Mouse (Mus musculus): ENCODE results near the gene Defb3. TPM values are rescaled to one million over a fixed set of nuclear protein-coding genes. Genes with fewer than 3 reads are reported as not detected.

The Defb3 gene
- total RNA-seq (2023; ENCODE audit: inconsistent age) = not detected in 4 replicates

DNA sequence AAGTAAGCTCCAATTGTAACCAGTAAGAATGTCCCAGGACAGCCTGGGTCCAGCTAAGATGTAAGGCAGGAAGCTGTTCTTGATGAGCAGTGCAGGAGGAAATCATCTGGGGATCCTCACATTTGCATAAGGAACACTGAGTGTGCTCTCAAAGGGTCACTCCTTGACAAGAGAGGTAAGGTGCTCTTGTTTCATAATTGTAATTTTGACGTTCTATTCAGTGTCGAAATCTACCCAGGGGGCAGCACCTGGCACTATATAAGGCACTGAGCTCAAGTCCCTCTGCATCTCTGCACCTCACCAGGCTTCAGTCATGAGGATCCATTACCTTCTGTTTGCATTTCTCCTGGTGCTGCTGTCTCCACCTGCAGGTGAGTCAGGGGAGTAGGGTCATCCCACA is at the start of gene Defb3:
Gene Defb3 (plus strand): TSS at position 301 of the 400 bp plus-strand sequence.

GRCm38 (mm10) chr8:19247280-19247679 is 45.9 kb upstream of the Defb3 start, which contains the start of gene Defb5:
TSS of gene Defb5 (plus strand) at chr8:19247580.

Other genes starting within 250 kb of the Defb3 start
- gene Defb39, start 228.6 kb upstream of the Defb3 start, total RNA-seq (2023; ENCODE audit: inconsistent age) = not detected in 4 replicates
- gene Defb12, start 178.5 kb upstream of the Defb3 start, total RNA-seq (2023; ENCODE audit: inconsistent age) = not detected in 4 replicates
- gene Defb34, start 169.6 kb upstream of the Defb3 start, total RNA-seq (2023; ENCODE audit: inconsistent age) = not detected in 4 replicates
- gene Gm45826, start 152.6 kb upstream of the Defb3 start, total RNA-seq (2023; ENCODE audit: inconsistent age) = not detected in 4 replicates
- gene Defb14, start 99.0 kb upstream of the Defb3 start, total RNA-seq (2023; ENCODE audit: inconsistent age) = not detected in 4 replicates
- not detected in 4 replicates for gene Defb4, start 94.7 kb upstream of the Defb3 start, total RNA-seq (2023; ENCODE audit: inconsistent age)
- gene Defb6, start 67.9 kb upstream of the Defb3 start, total RNA-seq (2023; ENCODE audit: inconsistent age) = not detected in 4 replicates
- gene Defb46, start 53.4 kb upstream of the Defb3 start, total RNA-seq (2023; ENCODE audit: inconsistent age) = not detected in 4 replicates
- gene Defb5, start 45.8 kb upstream of the Defb3 start, total RNA-seq (2023; ENCODE audit: inconsistent age) = not detected in 4 replicates
- not detected in 4 replicates for gene Defb8, start 154.2 kb downstream of the Defb3 start, total RNA-seq (2023; ENCODE audit: inconsistent age)
- not detected in 4 replicates for gene Defb7, start 201.7 kb downstream of the Defb3 start, total RNA-seq (2023; ENCODE audit: inconsistent age)